Mouse (Mus musculus) urinary bladder, postnatal 25 days (tissue): ENCODE data around the gene Wdr66.

Experiments
- DNase-seq: peaks from one replicate; pipeline ENCODE4 v3.0.0; 2022; ENCODE audit warnings: low spot score

Gene Wdr66

GRCm38 (mm10) chr5:123270917-123271316 lies 19.0 kb downstream of the Wdr66 start:
- no peak for DNase-seq

GRCm38 (mm10) chr5:123272927-123273326 lies 21.0 kb downstream of the Wdr66 start:
- no peak for DNase-seq

DNA sequence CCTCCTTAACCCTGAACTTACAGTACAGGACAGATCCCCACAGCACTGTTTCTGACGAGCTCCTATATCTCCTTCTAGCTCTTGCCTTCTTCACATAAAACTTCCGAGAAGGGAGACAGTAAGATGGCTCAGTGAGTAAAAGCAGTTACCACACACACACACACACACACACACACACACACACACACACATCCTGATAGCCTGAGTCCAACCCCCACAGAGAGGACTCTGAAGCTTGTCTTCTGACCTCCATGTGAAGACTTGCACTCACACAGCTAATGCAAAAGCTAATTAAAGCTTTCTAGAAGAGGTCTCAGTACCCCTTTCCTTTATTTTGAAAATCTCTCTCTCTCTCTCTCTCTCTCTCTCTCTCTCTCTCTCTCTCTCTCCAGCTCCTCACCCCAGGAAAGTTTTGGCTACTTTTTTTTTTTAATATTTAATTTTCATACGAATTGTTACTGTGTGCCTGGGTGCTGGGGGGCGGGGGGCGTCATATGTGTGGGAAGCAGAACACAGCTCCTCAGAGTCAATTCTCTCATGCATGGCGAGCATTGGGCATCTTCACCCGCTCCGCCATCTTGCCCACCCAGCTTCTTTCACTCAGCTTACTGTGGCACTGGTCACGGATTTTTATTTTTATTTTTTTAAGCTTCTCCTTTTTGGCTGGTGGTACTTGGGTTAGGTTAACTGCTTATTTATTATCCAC lies 24.9 kb downstream of the Wdr66 start:
- DNase-seq: no peak

- DNase-seq: no peak
Measured at GRCm38 (mm10) chr5:123277342-123277701, 25.4 kb downstream of the Wdr66 start.

- DNase-seq: no peak
Measured at GRCm38 (mm10) chr5:123277704-123278103, 25.8 kb downstream of the Wdr66 start.

DNA sequence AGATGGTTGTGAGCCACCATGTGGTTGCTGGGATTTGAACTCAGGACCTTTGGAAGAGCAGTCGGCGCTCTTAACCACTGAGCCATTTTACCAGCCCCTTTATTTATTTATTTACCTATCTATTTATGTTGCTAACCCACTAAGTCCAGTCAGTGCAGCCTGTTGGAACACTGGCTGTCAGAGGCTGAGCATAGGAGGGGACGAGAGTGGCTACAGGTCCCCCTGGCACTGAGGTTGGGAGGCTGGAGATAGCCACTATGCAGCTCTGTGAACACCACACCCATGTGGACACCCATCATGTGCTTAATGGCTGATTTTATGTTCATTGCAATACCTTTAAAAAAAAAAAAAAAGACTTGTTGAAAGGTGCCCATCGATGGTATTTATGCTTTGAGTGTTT lies 27.3 kb downstream of the Wdr66 start:
- DNase-seq: no peak

GRCm38 (mm10) chr5:123281336-123282136 lies 29.6 kb downstream of the Wdr66 start:
- no peak for DNase-seq

DNA sequence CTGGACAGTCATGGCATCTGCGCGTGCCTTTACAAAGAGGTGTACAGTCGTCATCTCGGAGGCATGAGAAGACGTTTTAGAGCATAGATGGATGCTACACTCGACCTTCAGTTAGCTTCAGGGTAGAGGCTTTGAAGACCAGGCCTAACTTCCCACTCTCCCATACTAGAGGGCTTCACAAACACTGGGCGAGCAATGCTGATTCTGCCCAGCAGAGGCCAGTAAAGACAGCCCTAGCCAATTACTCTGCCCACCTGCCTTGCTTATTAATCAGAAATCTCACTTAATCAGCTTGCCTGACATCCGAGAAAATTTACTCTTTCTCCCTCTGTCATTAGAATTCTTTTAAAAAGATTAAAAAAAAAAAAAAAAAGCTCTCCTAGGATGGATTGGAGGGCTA lies 33.3 kb downstream of the Wdr66 start:
- DNase-seq: peak; percentile 16

GRCm38 (mm10) chr5:123288079-123288478 lies 36.2 kb downstream of the Wdr66 start:
- no peak for DNase-seq

DNA sequence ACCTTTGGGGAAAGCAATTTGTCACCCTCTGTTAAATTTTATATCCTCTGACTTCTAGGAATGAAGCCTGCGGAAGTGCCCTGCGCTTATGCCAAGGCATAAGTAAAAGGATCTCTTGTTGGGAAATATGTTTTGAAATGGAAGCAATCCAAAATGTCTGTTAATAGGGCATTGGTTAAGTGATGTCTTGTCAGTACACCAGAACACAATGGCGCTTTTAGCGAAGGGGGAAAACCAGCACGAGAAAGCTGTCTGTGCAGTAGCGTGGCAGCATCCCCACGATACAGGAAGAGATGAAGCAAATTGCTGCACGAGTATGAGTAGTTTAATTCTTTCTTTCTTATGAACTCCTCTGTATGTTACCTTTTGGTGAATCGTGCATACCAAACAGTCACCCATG lies 42.8 kb downstream of the Wdr66 start:
- DNase-seq: no peak

DNA sequence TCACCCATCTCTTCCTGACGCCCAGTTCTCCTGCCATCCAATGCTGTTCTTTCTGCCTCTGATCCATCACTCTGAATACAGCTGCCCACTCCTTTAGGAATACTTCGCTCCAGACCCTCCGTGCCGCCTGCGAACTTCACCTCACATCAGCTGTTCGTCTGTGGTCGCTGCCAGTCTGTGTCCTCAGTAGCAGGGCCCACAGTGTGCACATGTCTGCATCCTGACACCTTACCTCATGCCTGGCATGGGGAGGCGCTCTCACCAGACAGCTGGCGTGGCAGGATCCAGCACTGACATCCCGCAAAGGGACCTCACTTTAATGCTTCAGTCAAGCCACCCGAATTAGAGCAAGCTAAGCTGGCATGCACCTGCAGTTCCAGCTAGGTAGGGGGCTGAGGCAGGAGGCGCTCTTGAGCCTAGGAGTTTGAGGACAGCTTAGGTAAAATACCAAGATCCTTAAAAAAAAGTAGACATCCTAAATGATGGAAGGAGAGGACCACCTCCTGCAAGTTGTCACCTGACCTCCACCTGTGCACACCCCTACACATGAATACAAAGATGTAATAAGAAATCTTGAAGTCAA lies 44.4 kb downstream of the Wdr66 start:
- DNase-seq: no peak

DNA sequence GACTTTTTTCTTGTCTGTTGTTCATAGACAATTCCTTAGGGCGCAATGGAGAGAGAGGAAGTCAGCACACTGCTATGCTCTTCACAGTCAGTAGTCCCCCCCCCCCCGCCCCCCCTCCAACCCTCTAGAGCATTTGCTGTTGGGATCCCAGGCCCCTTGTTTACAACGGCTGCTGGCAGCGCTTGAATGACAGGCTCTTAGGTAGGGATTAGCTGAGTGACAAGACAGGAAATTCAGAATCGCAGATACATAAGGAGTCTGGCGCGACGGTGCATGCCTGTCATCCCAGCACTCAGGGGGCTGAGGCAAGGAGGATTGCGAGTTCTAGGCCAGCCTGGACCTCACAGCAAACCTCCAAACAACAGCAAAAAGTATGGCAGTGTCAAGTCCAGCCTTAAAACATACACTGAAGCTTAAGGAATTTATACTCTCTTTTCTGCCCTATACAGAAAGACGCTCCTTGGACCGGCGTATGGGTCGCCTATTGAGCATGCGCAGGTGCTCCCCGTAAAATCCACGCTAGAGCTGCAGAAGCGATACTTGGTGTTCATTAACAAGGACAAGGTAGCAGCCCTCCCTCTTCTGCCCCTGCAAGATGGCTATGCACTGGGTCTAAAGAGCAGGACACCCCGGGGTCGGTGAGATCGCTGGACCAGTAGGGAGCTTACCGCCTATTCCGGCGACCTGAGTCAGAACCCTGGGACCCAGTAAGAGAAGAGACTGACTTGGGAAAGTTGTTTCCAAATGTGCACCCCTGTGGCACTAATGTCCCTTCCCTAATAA lies 45.3 kb downstream of the Wdr66 start:
- DNase-seq: no peak

DNA sequence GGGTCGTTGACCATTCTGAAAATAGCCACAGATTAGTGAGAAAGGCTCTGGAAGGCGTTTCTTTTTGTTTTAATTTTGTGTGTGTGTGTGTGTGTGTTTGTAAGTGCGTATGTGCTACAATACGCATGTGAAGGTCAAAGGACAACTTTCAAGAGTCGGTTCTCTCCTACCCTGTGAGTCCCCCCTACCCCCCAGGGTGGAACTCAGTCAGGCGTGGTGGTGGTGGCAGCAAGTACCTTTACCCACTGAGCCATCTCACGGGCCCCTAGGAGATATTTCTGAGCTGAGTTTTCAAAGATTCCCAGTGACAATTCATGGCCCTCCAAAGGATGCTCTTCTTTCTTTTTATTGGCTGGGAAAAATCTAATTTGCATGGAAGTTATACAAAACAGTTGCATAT lies 45.9 kb downstream of the Wdr66 start:
- no peak for DNase-seq

DNA sequence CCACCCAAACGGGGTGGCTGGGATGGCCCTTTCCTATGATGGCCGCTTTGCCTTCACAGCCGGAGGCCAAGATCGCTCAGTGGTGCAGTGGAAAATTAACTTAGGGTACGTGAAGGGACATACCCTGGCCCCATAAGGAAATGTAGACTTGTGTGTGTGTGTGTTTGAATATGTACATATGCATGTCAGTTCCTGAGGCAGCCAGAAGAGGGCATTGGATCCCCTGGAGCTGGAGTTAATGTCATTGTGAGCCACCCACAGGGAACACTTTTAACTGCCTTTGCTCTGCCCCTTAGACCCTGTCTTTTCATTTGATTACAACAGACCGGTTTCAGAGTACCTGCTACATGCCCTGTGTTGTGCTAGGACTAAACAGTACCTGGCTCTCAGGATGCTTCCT lies 46.6 kb downstream of the Wdr66 start:
- no peak for DNase-seq

DNA sequence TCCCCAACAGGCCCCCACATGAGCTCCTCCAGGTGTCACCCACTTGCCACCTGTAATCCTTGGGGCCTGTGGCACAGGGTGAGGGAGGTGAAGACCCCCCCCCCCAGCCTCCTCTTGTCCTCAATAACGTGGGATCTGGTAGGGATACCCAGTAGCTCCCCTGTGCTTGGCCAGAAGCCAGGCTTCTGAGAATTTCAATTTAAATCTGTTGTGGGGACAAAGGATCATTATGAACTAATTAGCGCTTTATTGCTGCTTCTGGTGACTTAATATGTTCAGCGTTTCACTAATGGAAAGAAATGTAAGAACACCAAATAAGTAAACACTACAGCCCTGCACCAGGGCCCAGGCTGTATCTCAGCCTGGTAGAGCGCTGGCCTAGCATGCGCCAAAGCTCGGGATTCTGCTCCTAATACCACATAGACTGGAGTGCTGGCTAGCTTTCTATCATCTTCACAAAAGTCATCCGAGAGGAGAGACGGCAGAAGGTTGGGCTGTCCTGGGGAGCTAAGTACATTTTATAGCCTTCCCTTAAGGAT lies 48.7 kb downstream of the Wdr66 start:
- DNase-seq: no peak

DNA sequence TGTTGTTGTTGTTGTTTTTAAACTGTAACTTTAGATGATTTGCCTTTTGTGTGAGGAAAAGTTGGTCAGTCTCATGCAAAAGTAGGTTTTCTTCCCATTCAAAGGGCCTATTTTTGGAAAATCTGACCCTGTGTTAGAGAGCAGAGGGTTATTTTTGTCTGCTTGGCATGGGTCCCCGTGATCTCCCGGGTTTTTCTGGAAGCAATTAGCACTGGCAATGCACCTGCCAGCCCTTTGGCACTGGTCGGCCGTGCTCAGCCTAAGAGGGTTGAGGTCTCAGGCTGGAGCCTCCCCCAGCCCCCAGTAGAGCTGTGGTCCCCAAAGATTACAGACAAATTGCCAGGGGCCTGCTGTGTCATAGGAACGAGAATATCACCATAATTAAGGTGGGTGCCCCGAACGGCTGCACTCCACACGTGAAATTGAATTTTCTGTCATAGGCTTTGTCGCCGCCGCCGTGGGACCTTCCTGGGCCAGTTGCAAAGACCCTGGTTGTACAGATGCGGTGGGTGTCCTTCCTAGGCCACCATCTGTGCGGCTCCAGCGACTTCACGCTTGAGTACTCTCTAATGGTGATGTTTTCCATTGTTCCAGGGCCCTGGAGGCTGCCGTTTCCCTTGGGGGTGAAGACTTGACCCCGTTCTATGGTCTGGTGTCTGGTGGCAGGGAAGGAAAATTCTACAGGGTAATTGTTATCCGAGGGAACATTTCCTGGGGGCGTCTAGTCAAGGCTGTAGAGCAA lies 50.0 kb downstream of the Wdr66 start:
- no peak for DNase-seq

DNA sequence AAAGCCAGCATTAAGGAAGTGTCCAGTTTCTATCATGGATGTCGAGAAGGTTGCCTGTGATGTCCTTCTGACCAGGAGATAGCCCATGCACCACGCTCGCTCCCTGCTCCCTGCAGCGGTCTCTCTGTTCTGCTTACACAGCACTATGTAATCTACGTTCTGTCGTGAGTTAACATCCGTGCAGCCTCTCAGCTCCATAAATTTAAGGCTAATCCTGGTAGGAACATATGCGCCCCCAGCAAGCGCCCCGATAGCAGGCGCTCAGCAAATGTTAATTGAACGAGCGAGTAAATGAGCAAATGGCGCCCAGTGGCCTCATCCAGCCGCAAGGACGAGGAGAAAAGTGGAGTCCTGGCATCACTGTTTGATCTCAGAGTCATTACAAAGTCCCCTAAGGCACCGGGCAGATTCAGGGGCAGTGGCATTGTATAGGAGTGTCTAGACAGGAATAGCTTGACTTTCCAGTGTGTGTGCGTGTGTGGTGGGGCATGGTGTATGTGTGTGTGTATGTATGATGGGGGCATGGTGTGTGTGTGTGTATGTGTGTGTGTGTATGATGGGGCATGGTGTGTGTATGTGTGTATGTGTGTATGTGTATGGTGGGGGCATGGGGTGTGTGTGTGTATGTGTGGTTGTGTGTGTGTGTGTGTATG lies 55.9 kb downstream of the Wdr66 start:
- no peak for DNase-seq

DNA sequence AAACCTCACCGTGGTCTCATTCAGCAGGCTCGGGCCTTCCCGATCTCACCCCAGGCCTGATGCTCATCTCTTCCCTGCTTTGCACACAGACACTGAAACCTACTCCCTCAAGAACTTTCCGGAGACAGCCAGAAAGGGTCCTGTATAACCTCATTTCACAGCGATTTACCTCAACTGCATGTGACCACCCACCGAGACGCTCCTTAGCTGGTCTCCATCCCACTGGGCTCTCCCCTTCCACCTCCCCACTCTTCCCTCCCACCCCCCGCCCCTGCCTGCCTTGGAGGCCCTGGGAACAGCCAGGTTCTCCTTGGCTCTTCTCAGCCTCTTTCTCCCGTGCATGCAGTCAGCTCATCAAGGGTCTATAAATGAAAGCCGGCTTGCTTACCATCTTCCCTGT lies 57.9 kb downstream of the Wdr66 start:
- no peak for DNase-seq

DNA sequence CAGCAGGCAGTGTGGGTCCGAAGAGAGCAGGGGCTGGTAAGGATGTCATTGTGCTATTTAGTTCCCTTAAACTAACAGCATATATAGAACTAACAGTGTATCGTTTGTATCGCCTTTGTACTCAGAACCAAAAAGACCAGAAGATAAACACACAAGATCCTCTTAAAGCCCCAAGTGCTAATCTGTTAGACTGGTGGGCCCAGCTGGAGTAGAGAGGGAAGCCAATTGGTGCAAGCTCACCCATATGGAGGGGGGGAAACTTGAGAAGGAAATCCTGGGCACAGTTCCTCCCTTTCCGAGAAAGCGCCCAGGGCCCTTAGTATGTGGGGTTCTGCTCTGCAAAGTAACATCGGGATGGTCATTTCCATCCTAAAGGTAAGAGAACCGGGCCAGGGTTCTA lies 58.3 kb downstream of the Wdr66 start:
- DNase-seq: no peak

DNA sequence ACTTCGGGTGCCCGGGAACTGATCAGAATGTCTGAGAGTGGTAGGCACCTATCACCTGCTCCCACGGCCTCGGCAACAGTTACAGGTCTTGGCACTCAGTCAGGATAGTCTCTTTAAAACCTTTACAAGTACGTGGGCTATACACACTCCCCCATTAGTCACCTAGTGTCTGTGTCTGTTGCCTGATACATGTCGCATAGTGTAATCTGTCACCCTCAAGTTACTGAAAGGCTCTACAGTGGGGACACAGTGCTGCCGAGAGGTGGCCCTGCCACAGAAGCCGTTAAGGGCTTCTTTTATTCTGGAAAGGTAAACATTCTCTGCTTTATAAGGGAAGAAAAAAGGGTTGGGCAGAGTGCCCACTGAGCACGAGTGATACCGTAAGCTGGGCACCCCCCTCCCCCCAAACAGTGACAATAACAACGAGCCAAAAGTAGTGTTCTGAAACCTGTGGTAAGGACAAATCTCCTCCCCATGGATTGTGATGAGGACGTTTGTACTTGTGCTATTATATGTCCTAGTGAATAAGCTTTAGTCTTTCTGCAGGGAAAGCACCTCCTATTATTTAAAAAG lies 61.2 kb downstream of the Wdr66 start:
- DNase-seq: no peak
